Mouse (Mus musculus) heart, embryonic 16.5 days (tissue): ENCODE measurements around the gene AC131692.1. TPM values are rescaled to one million over a fixed set of nuclear protein-coding genes. Genes with fewer than 3 reads are reported as not detected.

Experiments
- ATAC-seq: fragments of 200-750 bp; cut with Nextera tagmentation; replicated peaks from 2 replicates; pipeline ENCODE4 v1.8.0; 2017; ENCODE audit warnings: moderate number of reproducible peaks; ENCODE audit not compliant: insufficient read depth, low FRiP score; ENCODE audit errors: extremely low read depth
- H3K27ac ChIP-seq: fragments of 300-500 bp; sonication (generic); 2 replicates; pipeline ENCODE4 v1.5.1; 2014; ENCODE audit warnings: mild to moderate bottlenecking, low read length, control low read depth, moderate library complexity
- H3K27me3 ChIP-seq: fragments of 300-500 bp; sonication (generic); 2 replicates; pipeline ENCODE4 v1.6.1; 2014; ENCODE audit warnings: low read length, mixed read lengths; ENCODE audit not compliant: control insufficient read depth, insufficient read depth
- H3K36me3 ChIP-seq: fragments of 300-500 bp; sonication (generic); 2 replicates; pipeline ENCODE4 v1.6.1; 2014; ENCODE audit not compliant: control insufficient read depth, insufficient read depth
- H3K4me1 ChIP-seq: fragments of 300-500 bp; sonication (generic); 2 replicates; pipeline ENCODE4 v1.6.1; 2014; ENCODE audit warnings: low read length, mixed read lengths; ENCODE audit not compliant: control insufficient read depth, insufficient read depth
- H3K4me2 ChIP-seq: fragments of 300-500 bp; sonication (generic); 2 replicates; pipeline ENCODE4 v1.6.1; 2014; ENCODE audit warnings: low read depth, mild to moderate bottlenecking, control low read depth, low read length
- H3K4me3 ChIP-seq: fragments of 300-500 bp; sonication (generic); 2 replicates; pipeline ENCODE4 v1.5.1; 2014; ENCODE audit warnings: mild to moderate bottlenecking, control low read depth, low read length
- H3K9ac ChIP-seq: fragments of 300-500 bp; sonication (generic); 2 replicates; pipeline ENCODE4 v1.6.1; 2014; ENCODE audit warnings: low read length, control low read depth
- H3K9me3 ChIP-seq: fragments of 300-500 bp; sonication (generic); replicated peaks from 2 replicates; pipeline ENCODE4 v1.6.1; 2016; ENCODE audit warnings: low read length; ENCODE audit not compliant: control insufficient read depth
- WGBS: fragments of 180-500 bp; shearing (Covaris S2); extraction: QIAGEN DNeasy Blood & Tissue Kit; methylation state at CpG from one replicate; pipeline ENCODE4 v1.1.7; 2014; 5-methylcytosine and 5-hydroxymethylcytosine counted together
- polyA plus RNA-seq: library from polyadenylated mRNA; unstranded; fragments of >200 nt; fragmentation: Nextera tagmentation; extraction: Ambion mirVana; gene quantifications from 2 replicates; pipeline ENCODE4 v1.2.1, GENCODE M21; 2015

Gene AC131692.1
- polyA plus RNA-seq, 1 experiment from 2014 or later = 0.30 TPM

DNA sequence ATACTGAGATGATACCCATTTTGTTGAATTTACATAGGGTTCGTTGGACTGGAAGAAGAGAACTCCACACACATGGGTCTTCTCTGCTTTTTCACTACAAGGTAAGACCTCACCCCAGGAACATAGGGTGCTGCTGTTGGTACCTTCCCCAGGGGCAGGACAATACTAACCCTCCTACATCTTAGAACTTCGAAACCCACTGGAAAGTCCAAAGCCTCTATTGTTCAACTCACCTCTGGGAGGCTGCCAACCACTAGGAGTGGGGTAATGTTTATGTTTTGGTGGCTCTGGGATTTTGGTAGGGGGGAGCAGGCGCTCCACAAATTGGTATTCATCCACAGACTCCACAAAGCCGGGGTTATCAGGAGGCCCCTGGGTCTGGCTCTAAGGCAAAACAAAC is 37.5 kb upstream of the AC131692.1 start:
- ATAC-seq = no peak
- 54% methylated on average over 4 of the region's 4 CpGs for WGBS
- H3K4me3 ChIP-seq = peak overlapping the region; percentile 90
- peaks cover 34% of the 10 kb centered on the region for H3K36me3 ChIP-seq
- no peak overlapping the region for H3K27ac ChIP-seq
- no peaks in the 10 kb centered on the region for H3K27me3 ChIP-seq
- H3K9me3 ChIP-seq = no peaks in the 10 kb centered on the region
- H3K9ac ChIP-seq = peak overlapping the region; percentile 92
- peaks cover 19% of the 10 kb centered on the region for H3K4me1 ChIP-seq
- peak overlapping the region; percentile 73 for H3K4me2 ChIP-seq

DNA sequence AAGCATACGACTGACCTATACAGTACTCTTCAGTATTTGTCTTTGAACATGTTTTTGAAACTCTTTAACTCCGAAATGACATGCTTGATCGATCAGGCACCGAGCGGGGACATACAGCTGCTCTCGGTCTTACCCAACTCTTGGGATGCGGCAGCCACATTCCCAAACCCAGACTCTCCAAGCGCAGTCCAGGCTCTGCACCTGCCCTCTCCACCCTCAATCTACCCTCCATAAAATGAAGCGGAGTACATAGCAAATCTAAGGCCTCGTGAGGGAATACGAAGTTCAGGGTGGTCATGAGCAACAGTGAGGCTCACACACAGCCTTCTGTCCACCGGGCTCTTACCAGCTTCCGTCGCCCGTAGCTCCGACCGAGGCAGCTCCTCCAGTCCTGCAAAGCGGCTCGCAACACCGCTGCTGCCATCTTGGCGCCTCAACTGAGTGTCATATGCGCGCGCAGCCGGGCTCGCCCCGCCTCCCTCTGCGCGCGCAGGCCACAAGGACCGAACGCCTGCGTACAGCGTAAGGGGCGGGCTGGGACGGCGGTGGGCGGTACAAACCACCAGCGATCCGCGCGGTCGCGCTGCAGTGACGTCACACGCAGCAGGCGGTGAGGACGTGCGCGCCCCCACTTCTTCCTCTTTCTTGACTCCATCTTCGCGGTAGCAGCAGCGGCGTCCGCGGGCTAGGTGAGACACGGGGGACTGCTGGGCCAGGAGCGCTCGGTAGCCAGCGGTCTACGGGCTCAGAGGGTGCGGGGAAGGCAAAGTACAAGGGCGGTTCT is 36.7 kb upstream of the AC131692.1 start, which contains the start of the genes Mrpl49 and Fau:
TSS of gene Mrpl49 (minus strand) at position 473 of the 784 bp plus-strand sequence.
TSS of gene Fau (plus strand) at position 532 of the 784 bp plus-strand sequence.
- no peaks in the 10 kb centered on the region for H3K27me3 ChIP-seq
- peak; percentile 89 for ATAC-seq
- H3K4me1 ChIP-seq = peaks cover 25% of the 10 kb centered on the region
- H3K36me3 ChIP-seq = peaks cover 32% of the 10 kb centered on the region
- WGBS = under 1% methylated on average over 63 of the region's 63 CpGs
- peak within 1 kb of the TSS; percentile 83 for H3K27ac ChIP-seq
- peak within 1 kb of the TSS; percentile 94 for H3K9ac ChIP-seq
- peak within 1 kb of the TSS; percentile 88 for H3K4me2 ChIP-seq
- no peaks in the 10 kb centered on the region for H3K9me3 ChIP-seq
- H3K4me3 ChIP-seq = peak within 1 kb of the TSS; percentile 90

DNA sequence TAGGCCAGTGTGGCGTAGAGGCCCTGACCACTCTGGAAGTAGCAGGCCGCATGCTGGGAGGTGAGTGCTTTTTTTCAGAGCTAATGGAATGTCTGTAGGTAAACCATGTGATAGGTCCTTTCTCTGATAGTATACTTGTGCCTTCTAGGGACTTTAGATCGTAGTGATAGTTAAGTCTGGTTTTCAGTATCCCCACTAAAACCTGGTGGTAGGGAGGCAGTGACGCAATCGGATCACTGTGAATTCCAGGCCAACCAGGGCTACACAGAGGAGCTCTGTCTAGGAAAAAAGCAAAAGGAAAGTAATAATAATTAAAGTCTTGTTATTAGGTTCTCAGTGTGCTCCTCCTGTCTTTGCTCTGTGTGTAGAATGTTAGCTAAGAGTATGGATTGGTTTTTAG is 35.7 kb upstream of the AC131692.1 start:
- peak overlapping the region; percentile 88 for H3K4me2 ChIP-seq
- H3K27me3 ChIP-seq = no peaks in the 10 kb centered on the region
- peak overlapping the region; percentile 94 for H3K9ac ChIP-seq
- ATAC-seq = no peak
- 28% methylated on average over 5 of the region's 5 CpGs for WGBS
- H3K9me3 ChIP-seq = no peaks in the 10 kb centered on the region
- H3K36me3 ChIP-seq = peaks cover 22% of the 10 kb centered on the region
- peak overlapping the region; percentile 90 for H3K4me3 ChIP-seq
- peaks cover 30% of the 10 kb centered on the region for H3K4me1 ChIP-seq
- peak overlapping the region; percentile 83; the same call in 1 of the 2 replicates for H3K27ac ChIP-seq

GRCm38 (mm10) chr19:6058966-6059365 is 35.3 kb upstream of the AC131692.1 start:
- ATAC-seq = no peak
- H3K27me3 ChIP-seq = no peaks in the 10 kb centered on the region
- no peaks in the 10 kb centered on the region for H3K9me3 ChIP-seq
- H3K36me3 ChIP-seq = peaks cover 18% of the 10 kb centered on the region
- peak overlapping the region; percentile 88 for H3K4me2 ChIP-seq
- H3K4me3 ChIP-seq = peak overlapping the region; percentile 90
- peaks cover 30% of the 10 kb centered on the region for H3K4me1 ChIP-seq
- WGBS = 85% methylated on average over 5 of the region's 5 CpGs
- peak overlapping the region; percentile 94 for H3K9ac ChIP-seq
- H3K27ac ChIP-seq = no peak overlapping the region

- WGBS = under 1% methylated on average over 58 of the region's 58 CpGs
- Histone ChIP-seq H3K9me3 (no peaks in the 10 kb centered on the region), H3K27me3 (no peaks in the 10 kb centered on the region), H3K4me3 (peak within 1 kb of the TSS; percentile 78), H3K27ac (peak within 1 kb of the TSS; percentile 78), H3K4me2 (peak within 1 kb of the TSS; percentile 68), H3K4me1 (peaks cover 30% of the 10 kb centered on the region), H3K9ac (peak within 1 kb of the TSS; percentile 89), H3K36me3 (peaks cover 11% of the 10 kb centered on the region; the same call in 1 of the 2 replicates)
- peak; percentile 73 for ATAC-seq
Observed at GRCm38 (mm10) chr19:6061021-6061533, 33.1 kb upstream of the AC131692.1 start, which contains the start of gene Znhit2. TSS of gene Znhit2 (plus strand) at chr19:6061192.

GRCm38 (mm10) chr19:6061641-6062302 is 32.4 kb upstream of the AC131692.1 start:
- H3K4me2 ChIP-seq = peak overlapping the region; percentile 68
- H3K9me3 ChIP-seq = no peaks in the 10 kb centered on the region
- H3K4me1 ChIP-seq = peaks cover 27% of the 10 kb centered on the region
- peaks cover 11% of the 10 kb centered on the region; the same call in 1 of the 2 replicates for H3K36me3 ChIP-seq
- under 1% methylated on average over 44 of the region's 44 CpGs for WGBS
- peak overlapping the region; percentile 78 for H3K4me3 ChIP-seq
- H3K27me3 ChIP-seq = no peaks in the 10 kb centered on the region
- H3K27ac ChIP-seq = peak overlapping the region; percentile 78
- no peak for ATAC-seq
- peak overlapping the region; percentile 89 for H3K9ac ChIP-seq

DNA sequence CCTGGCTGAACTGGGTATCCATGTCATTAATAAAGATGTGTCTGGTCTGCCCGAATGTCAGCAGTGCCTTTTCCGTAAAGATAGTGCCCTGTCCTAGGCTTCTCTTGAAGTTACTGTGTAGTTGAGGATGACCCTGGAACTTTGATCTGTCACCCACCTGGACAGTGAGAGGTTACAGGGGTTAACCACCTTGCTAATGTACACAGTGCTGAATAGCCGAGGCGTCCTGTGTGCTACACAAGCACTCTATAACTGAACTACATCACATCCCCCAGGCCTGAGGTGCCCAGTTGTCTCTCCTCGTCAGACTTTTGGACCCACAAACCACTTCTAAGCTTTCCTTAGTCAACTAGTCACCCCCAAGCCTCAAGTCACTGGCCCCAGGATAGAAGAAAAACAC is 31.8 kb upstream of the AC131692.1 start:
- H3K9ac ChIP-seq = peak overlapping the region; percentile 89
- peak overlapping the region; percentile 78 for H3K4me3 ChIP-seq
- H3K36me3 ChIP-seq = peaks cover 11% of the 10 kb centered on the region; the same call in 1 of the 2 replicates
- no peaks in the 10 kb centered on the region for H3K9me3 ChIP-seq
- peaks cover 30% of the 10 kb centered on the region for H3K4me1 ChIP-seq
- peak overlapping the region; percentile 68 for H3K4me2 ChIP-seq
- no peaks in the 10 kb centered on the region for H3K27me3 ChIP-seq
- no peak for ATAC-seq
- H3K27ac ChIP-seq = peak overlapping the region; percentile 78; the same call in 1 of the 2 replicates
- WGBS = 63% methylated on average over 5 of the region's 5 CpGs

GRCm38 (mm10) chr19:6063081-6063480 is 31.1 kb upstream of the AC131692.1 start:
- Histone ChIP-seq H3K4me3 (no peak overlapping the region), H3K27me3 (no peaks in the 10 kb centered on the region), H3K4me1 (peaks cover 33% of the 10 kb centered on the region), H3K36me3 (peaks cover 11% of the 10 kb centered on the region; the same call in 1 of the 2 replicates), H3K4me2 (no peak overlapping the region), H3K9ac (no peak overlapping the region), H3K27ac (no peak overlapping the region), H3K9me3 (no peaks in the 10 kb centered on the region)
- WGBS = 91% methylated on average over 6 of the region's 6 CpGs
- ATAC-seq = no peak
